Mouse (Mus musculus): Measurements from ENCODE around the gene D17Wsu92e. TPM values are rescaled to one million over a fixed set of nuclear protein-coding genes. Genes with fewer than 3 reads are reported as not detected.

Gene D17Wsu92e
- polyA plus RNA-seq, 1 experiment from 2014 or later, result 27.4 TPM

GRCm38 (mm10) chr17:27771616-27772015 lies 48.8 kb downstream of the D17Wsu92e start:
- Histone ChIP-seq H3K4me3 (ENCODE audit: low read depth, low read length) (no peak overlapping the region), H3K4me2 (replicated peaks; ENCODE audit: low read depth) (no peak overlapping the region), H3K9me3 (ENCODE audit: control insufficient read depth) (no peaks in the 10 kb centered on the region), H3K36me3 (ENCODE audit: control insufficient read depth, insufficient read depth) (peaks cover 30% of the 10 kb centered on the region), H3K9ac (ENCODE audit: low read depth, low read length) (no peak overlapping the region), H3K27ac (ENCODE audit: low read depth, low read length) (no peak overlapping the region), H3K27me3 (replicated peaks; ENCODE audit: control insufficient read depth, insufficient read depth, low read length) (no peaks in the 10 kb centered on the region), H3K4me1 (replicated peaks; ENCODE audit: control insufficient read depth, insufficient read depth, low read length) (no peaks in the 10 kb centered on the region)
- TF ChIP-seq CTCF (IDR thresholded peaks at IDR 0.05; ENCODE audit: low read depth), result no peak
- WGBS, result 80% methylated on average over 6 of the region's 6 CpGs
- ATAC-seq, result no peak

GRCm38 (mm10) chr17:27768817-27769542 lies 51.5 kb downstream of the D17Wsu92e start:
- H3K27ac ChIP-seq (ENCODE audit: low read depth, low read length), result no peak overlapping the region
- no peak overlapping the region for H3K4me2 ChIP-seq (replicated peaks; ENCODE audit: low read depth)
- H3K27me3 ChIP-seq (replicated peaks; ENCODE audit: control insufficient read depth, insufficient read depth, low read length), result no peaks in the 10 kb centered on the region
- H3K36me3 ChIP-seq (ENCODE audit: control insufficient read depth, insufficient read depth), result peaks cover 46% of the 10 kb centered on the region
- TF ChIP-seq CTCF (IDR thresholded peaks at IDR 0.05; ENCODE audit: low read depth), result peak; percentile 94
- no peaks in the 10 kb centered on the region for H3K4me1 ChIP-seq (replicated peaks; ENCODE audit: control insufficient read depth, insufficient read depth, low read length)
- H3K9me3 ChIP-seq (ENCODE audit: control insufficient read depth), result no peaks in the 10 kb centered on the region; the same call in 1 of the 2 replicates
- H3K4me3 ChIP-seq (ENCODE audit: low read depth, low read length), result no peak overlapping the region
- ATAC-seq, result peak; percentile 77
- H3K9ac ChIP-seq (ENCODE audit: low read depth, low read length), result no peak overlapping the region
- 58% methylated on average over 8 of the region's 8 CpGs for WGBS

GRCm38 (mm10) chr17:27767543-27767942 lies 52.9 kb downstream of the D17Wsu92e start:
- H3K36me3 ChIP-seq (ENCODE audit: control insufficient read depth, insufficient read depth), result peaks cover 51% of the 10 kb centered on the region
- H3K4me2 ChIP-seq (replicated peaks; ENCODE audit: low read depth), result no peak overlapping the region
- no peak overlapping the region for H3K27ac ChIP-seq (ENCODE audit: low read depth, low read length)
- no peak overlapping the region for H3K4me3 ChIP-seq (ENCODE audit: low read depth, low read length)
- no peaks in the 10 kb centered on the region for H3K4me1 ChIP-seq (replicated peaks; ENCODE audit: control insufficient read depth, insufficient read depth, low read length)
- H3K9ac ChIP-seq (ENCODE audit: low read depth, low read length), result no peak overlapping the region
- no peak for TF ChIP-seq CTCF (IDR thresholded peaks at IDR 0.05; ENCODE audit: low read depth)
- 91% methylated on average over 12 of the region's 12 CpGs for WGBS
- H3K9me3 ChIP-seq (ENCODE audit: control insufficient read depth), result no peaks in the 10 kb centered on the region; the same call in 1 of the 2 replicates
- no peaks in the 10 kb centered on the region for H3K27me3 ChIP-seq (replicated peaks; ENCODE audit: control insufficient read depth, insufficient read depth, low read length)
- no peak for ATAC-seq

- Histone ChIP-seq H3K27me3 (replicated peaks; ENCODE audit: control insufficient read depth, insufficient read depth, low read length) (no peaks in the 10 kb centered on the region), H3K4me3 (ENCODE audit: low read depth, low read length) (no peak overlapping the region), H3K4me2 (replicated peaks; ENCODE audit: low read depth) (no peak overlapping the region), H3K4me1 (replicated peaks; ENCODE audit: control insufficient read depth, insufficient read depth, low read length) (no peaks in the 10 kb centered on the region), H3K27ac (ENCODE audit: low read depth, low read length) (no peak overlapping the region), H3K36me3 (ENCODE audit: control insufficient read depth, insufficient read depth) (peaks cover 51% of the 10 kb centered on the region), H3K9me3 (ENCODE audit: control insufficient read depth) (no peaks in the 10 kb centered on the region; the same call in 1 of the 2 replicates), H3K9ac (ENCODE audit: low read depth, low read length) (no peak overlapping the region)
- 93% methylated on average over 5 of the region's 5 CpGs for WGBS
- no peak for ATAC-seq
- TF ChIP-seq CTCF (IDR thresholded peaks at IDR 0.05; ENCODE audit: low read depth), result no peak
These were observed 53.3 kb downstream of the D17Wsu92e start for GRCm38 (mm10) chr17:27767120-27767519.

- H3K4me3 ChIP-seq (ENCODE audit: low read depth, low read length), result no peak overlapping the region
- ATAC-seq, result no peak
- TF ChIP-seq CTCF (IDR thresholded peaks at IDR 0.05; ENCODE audit: low read depth), result no peak
- H3K4me1 ChIP-seq (replicated peaks; ENCODE audit: control insufficient read depth, insufficient read depth, low read length), result no peaks in the 10 kb centered on the region
- H3K9ac ChIP-seq (ENCODE audit: low read depth, low read length), result no peak overlapping the region
- H3K27me3 ChIP-seq (replicated peaks; ENCODE audit: control insufficient read depth, insufficient read depth, low read length), result no peaks in the 10 kb centered on the region
- H3K4me2 ChIP-seq (replicated peaks; ENCODE audit: low read depth), result no peak overlapping the region
- no peaks in the 10 kb centered on the region; the same call in 1 of the 2 replicates for H3K9me3 ChIP-seq (ENCODE audit: control insufficient read depth)
- H3K36me3 ChIP-seq (ENCODE audit: control insufficient read depth, insufficient read depth), result peaks cover 45% of the 10 kb centered on the region
- H3K27ac ChIP-seq (ENCODE audit: low read depth, low read length), result no peak overlapping the region
- WGBS, result 95% methylated on average over 6 of the region's 6 CpGs
These were observed 55.4 kb downstream of the D17Wsu92e start for GRCm38 (mm10) chr17:27765066-27765465.

- WGBS, result 79% methylated on average over 2 of the region's 2 CpGs
- Histone ChIP-seq H3K27ac (ENCODE audit: low read depth, low read length) (no peak overlapping the region), H3K27me3 (replicated peaks; ENCODE audit: control insufficient read depth, insufficient read depth, low read length) (no peaks in the 10 kb centered on the region), H3K4me3 (ENCODE audit: low read depth, low read length) (no peak overlapping the region), H3K4me1 (replicated peaks; ENCODE audit: control insufficient read depth, insufficient read depth, low read length) (no peaks in the 10 kb centered on the region), H3K36me3 (ENCODE audit: control insufficient read depth, insufficient read depth) (peaks cover 45% of the 10 kb centered on the region), H3K9ac (ENCODE audit: low read depth, low read length) (no peak overlapping the region), H3K9me3 (ENCODE audit: control insufficient read depth) (no peaks in the 10 kb centered on the region; the same call in 1 of the 2 replicates), H3K4me2 (replicated peaks; ENCODE audit: low read depth) (no peak overlapping the region)
- TF ChIP-seq CTCF (IDR thresholded peaks at IDR 0.05; ENCODE audit: low read depth), result peak; percentile 51
- no peak for ATAC-seq
These were observed 56.0 kb downstream of the D17Wsu92e start for GRCm38 (mm10) chr17:27764453-27764852.
